Mouse (Mus musculus): ENCODE data around the gene Suco. TPM values are rescaled to one million over a fixed set of nuclear protein-coding genes. Genes with fewer than 3 reads are reported as not detected.
A peak's percentile ranks its signal among the peaks of the same experiment; 100 is the strongest.

Suco gene
- total RNA-seq, 1 experiment from 2014 or later = 46.8 TPM

GRCm38 (mm10) chr1:161788339-161788738 is 88.1 kb downstream of the Suco start, which contains the start of gene Fasl:
Fasl (minus strand) TSS chr1:161788495.
- DNase-seq = no peak

- DNase-seq = no peak
Measured at GRCm38 (mm10) chr1:161782725-161783124, 93.8 kb downstream of the Suco start.

GRCm38 (mm10) chr1:161781594-161781993 is 94.9 kb downstream of the Suco start:
- DNase-seq = no peak

GRCm38 (mm10) chr1:161779057-161779456 is 97.4 kb downstream of the Suco start:
- DNase-seq = no peak

GRCm38 (mm10) chr1:161775151-161775550 is 101.3 kb downstream of the Suco start:
- no peak for DNase-seq

- no peak for DNase-seq
Measured at GRCm38 (mm10) chr1:161771293-161771692, 105.2 kb downstream of the Suco start.

- DNase-seq = no peak
Measured at GRCm38 (mm10) chr1:161769329-161769728, 107.2 kb downstream of the Suco start.

GRCm38 (mm10) chr1:161767101-161767524 is 109.4 kb downstream of the Suco start:
- no peak for DNase-seq

GRCm38 (mm10) chr1:161766656-161767055 is 109.8 kb downstream of the Suco start:
- peak; percentile 9 for DNase-seq

Other genes with a start within 250 kb of the Suco start
- not detected in 2 replicates for gene Fasl, start 88.2 kb downstream of the Suco start, total RNA-seq (2021)
- gene Pigc, start 92.5 kb upstream of the Suco start, total RNA-seq (2021) = 16.9 and 22.0 TPM in 2 replicates
- gene 4930558K02Rik, start 103.0 kb upstream of the Suco start, total RNA-seq (2021) = not detected in 2 replicates

Measured in adrenal gland, postnatal 25 days (tissue).